Mouse (Mus musculus): ENCODE measurements around the gene Unc13d. TPM values are rescaled to one million over a fixed set of nuclear protein-coding genes. Genes with fewer than 3 reads are reported as not detected.

The Unc13d gene
- polyA plus RNA-seq, 1 experiment from 2014 or later = 1.1 TPM

GRCm38 (mm10) chr11:116050196-116050595, 27.6 kb downstream of the Unc13d start:
- Histone ChIP-seq H3K9ac (ENCODE audit: low read depth, low read length) (no peak overlapping the region), H3K9me3 (ENCODE audit: control insufficient read depth) (no peaks in the 10 kb centered on the region), H3K4me3 (ENCODE audit: low read depth, low read length) (no peak overlapping the region), H3K27me3 (replicated peaks; ENCODE audit: control insufficient read depth, insufficient read depth, low read length) (no peaks in the 10 kb centered on the region), H3K36me3 (ENCODE audit: control insufficient read depth, insufficient read depth) (peaks cover 83% of the 10 kb centered on the region), H3K4me2 (replicated peaks; ENCODE audit: low read depth) (no peak overlapping the region), H3K4me1 (replicated peaks; ENCODE audit: control insufficient read depth, insufficient read depth, low read length) (no peaks in the 10 kb centered on the region), H3K27ac (ENCODE audit: low read depth, low read length) (no peak overlapping the region)
- ATAC-seq = no peak
- WGBS = 82% methylated on average over 4 of the region's 4 CpGs
- TF ChIP-seq CTCF (IDR thresholded peaks at IDR 0.05; ENCODE audit: low read depth) = no peak

GRCm38 (mm10) chr11:116049610-116050009, 28.2 kb downstream of the Unc13d start:
- 89% methylated on average over 2 of the region's 2 CpGs for WGBS
- Histone ChIP-seq H3K27me3 (replicated peaks; ENCODE audit: control insufficient read depth, insufficient read depth, low read length) (no peaks in the 10 kb centered on the region), H3K4me3 (ENCODE audit: low read depth, low read length) (no peak overlapping the region), H3K27ac (ENCODE audit: low read depth, low read length) (no peak overlapping the region), H3K9me3 (ENCODE audit: control insufficient read depth) (no peaks in the 10 kb centered on the region), H3K9ac (ENCODE audit: low read depth, low read length) (no peak overlapping the region), H3K4me1 (replicated peaks; ENCODE audit: control insufficient read depth, insufficient read depth, low read length) (no peaks in the 10 kb centered on the region), H3K36me3 (ENCODE audit: control insufficient read depth, insufficient read depth) (peaks cover 77% of the 10 kb centered on the region), H3K4me2 (replicated peaks; ENCODE audit: low read depth) (no peak overlapping the region)
- no peak for ATAC-seq
- no peak for TF ChIP-seq CTCF (IDR thresholded peaks at IDR 0.05; ENCODE audit: low read depth)

GRCm38 (mm10) chr11:116045173-116045572, 32.6 kb downstream of the Unc13d start:
- Histone ChIP-seq H3K4me2 (replicated peaks; ENCODE audit: low read depth) (no peak overlapping the region), H3K27ac (ENCODE audit: low read depth, low read length) (no peak overlapping the region), H3K9ac (ENCODE audit: low read depth, low read length) (no peak overlapping the region), H3K27me3 (replicated peaks; ENCODE audit: control insufficient read depth, insufficient read depth, low read length) (no peaks in the 10 kb centered on the region), H3K4me1 (replicated peaks; ENCODE audit: control insufficient read depth, insufficient read depth, low read length) (no peaks in the 10 kb centered on the region), H3K36me3 (ENCODE audit: control insufficient read depth, insufficient read depth) (peaks cover 41% of the 10 kb centered on the region), H3K9me3 (ENCODE audit: control insufficient read depth) (no peaks in the 10 kb centered on the region), H3K4me3 (ENCODE audit: low read depth, low read length) (no peak overlapping the region)
- 92% methylated on average over 6 of the region's 6 CpGs for WGBS
- TF ChIP-seq CTCF (IDR thresholded peaks at IDR 0.05; ENCODE audit: low read depth) = no peak
- ATAC-seq = no peak

- Histone ChIP-seq H3K27me3 (replicated peaks; ENCODE audit: control insufficient read depth, insufficient read depth, low read length) (no peaks in the 10 kb centered on the region), H3K36me3 (ENCODE audit: control insufficient read depth, insufficient read depth) (peaks cover 32% of the 10 kb centered on the region), H3K4me2 (replicated peaks; ENCODE audit: low read depth) (no peak overlapping the region), H3K9ac (ENCODE audit: low read depth, low read length) (no peak overlapping the region), H3K9me3 (ENCODE audit: control insufficient read depth) (no peaks in the 10 kb centered on the region), H3K4me3 (ENCODE audit: low read depth, low read length) (no peak overlapping the region), H3K4me1 (replicated peaks; ENCODE audit: control insufficient read depth, insufficient read depth, low read length) (no peaks in the 10 kb centered on the region), H3K27ac (ENCODE audit: low read depth, low read length) (no peak overlapping the region)
- no peak for TF ChIP-seq CTCF (IDR thresholded peaks at IDR 0.05; ENCODE audit: low read depth)
- WGBS = 100% methylated on average over 1 of the region's 1 CpGs
- no peak for ATAC-seq
These were observed 34.5 kb downstream of the Unc13d start for GRCm38 (mm10) chr11:116043286-116043685.

GRCm38 (mm10) chr11:116042372-116043138, 35.2 kb downstream of the Unc13d start:
- Histone ChIP-seq H3K4me3 (ENCODE audit: low read depth, low read length) (no peak overlapping the region), H3K4me2 (replicated peaks; ENCODE audit: low read depth) (no peak overlapping the region), H3K27me3 (replicated peaks; ENCODE audit: control insufficient read depth, insufficient read depth, low read length) (no peaks in the 10 kb centered on the region), H3K27ac (ENCODE audit: low read depth, low read length) (0 out of 2 replicates have a peak overlapping the region, but pooled peaks have one; percentile 35), H3K36me3 (ENCODE audit: control insufficient read depth, insufficient read depth) (peaks cover 25% of the 10 kb centered on the region), H3K9ac (ENCODE audit: low read depth, low read length) (no peak overlapping the region), H3K4me1 (replicated peaks; ENCODE audit: control insufficient read depth, insufficient read depth, low read length) (no peaks in the 10 kb centered on the region), H3K9me3 (ENCODE audit: control insufficient read depth) (no peaks in the 10 kb centered on the region)
- ATAC-seq = no peak
- 78% methylated on average over 5 of the region's 5 CpGs for WGBS
- TF ChIP-seq CTCF (IDR thresholded peaks at IDR 0.05; ENCODE audit: low read depth) = no peak

- H3K9ac ChIP-seq (ENCODE audit: low read depth, low read length) = no peak overlapping the region
- TF ChIP-seq CTCF (IDR thresholded peaks at IDR 0.05; ENCODE audit: low read depth) = peak; percentile 26; the same call in 1 of the 2 replicates
- WGBS = 97% methylated on average over 2 of the region's 2 CpGs
- no peak overlapping the region for H3K27ac ChIP-seq (ENCODE audit: low read depth, low read length)
- no peaks in the 10 kb centered on the region for H3K4me1 ChIP-seq (replicated peaks; ENCODE audit: control insufficient read depth, insufficient read depth, low read length)
- ATAC-seq = no peak
- H3K4me3 ChIP-seq (ENCODE audit: low read depth, low read length) = no peak overlapping the region
- H3K36me3 ChIP-seq (ENCODE audit: control insufficient read depth, insufficient read depth) = peaks cover 21% of the 10 kb centered on the region
- H3K4me2 ChIP-seq (replicated peaks; ENCODE audit: low read depth) = no peak overlapping the region
- no peaks in the 10 kb centered on the region for H3K27me3 ChIP-seq (replicated peaks; ENCODE audit: control insufficient read depth, insufficient read depth, low read length)
- no peaks in the 10 kb centered on the region for H3K9me3 ChIP-seq (ENCODE audit: control insufficient read depth)
These were observed 35.9 kb downstream of the Unc13d start for GRCm38 (mm10) chr11:116041833-116042232.

Measured in intestine, postnatal 0 days (tissue).